In genomic region chrX:71946631-71947030, GRCm38 (mm10) we compare ENCODE assay signal across 9 mouse cellular contexts. TPM values are rescaled to one million over a fixed set of nuclear protein-coding genes. Genes with fewer than 3 reads are reported as not detected.
DNase-seq lines count a peak whose midpoint lies in the region; ATAC-seq and TF ChIP-seq lines count a peak whose summit lies in the region.
"Had no signal": no experiment of that assay in that cellular context is flagged by ENCODE, and none has a peak within 500 bp of the region (broad histone marks: within the 10 kb centered on the region; RNA-seq: fewer than 3 reads in every experiment).

No protein-coding gene starts in this region.

- no peak overlapping the region for H3K4me3 ChIP-seq in forebrain, embryonic 10.5 days
- no peak overlapping the region for H3K4me3 ChIP-seq in forebrain, embryonic 16.5 days (replicated peaks; ENCODE audit: low read length)
- no peak overlapping the region for H3K4me3 ChIP-seq in liver, embryonic 14.5 days (ENCODE audit: insufficient read depth in 1 of 2, low read depth in 2 of 2, low read length in 2 of 2)
- H3K4me3 ChIP-seq in stomach, postnatal 0 days (ENCODE audit: low read depth, low read length) = no peak overlapping the region

- TF ChIP-seq EP300 in liver, embryonic 14.5 days (IDR thresholded peaks at IDR 0.05; ENCODE audit: low read depth) = no peak
- no peak for TF ChIP-seq EP300 in stomach, postnatal 0 days (optimal IDR thresholded peaks at IDR 0.05)

- 15% methylated on average over 3 of the region's 3 CpGs for WGBS in forebrain, embryonic 10.5 days
- WGBS in forebrain, embryonic 16.5 days = 12% methylated on average over 3 of the region's 3 CpGs
- WGBS in liver, embryonic 14.5 days (ENCODE audit: insufficient replicate concordance) = 16% methylated on average over 3 of the region's 3 CpGs
- 27% methylated on average over 3 of the region's 3 CpGs for WGBS in stomach, postnatal 0 days

- H3K9me3 ChIP-seq in forebrain, embryonic 10.5 days = no peaks in the 10 kb centered on the region
- no peaks in the 10 kb centered on the region for H3K9me3 ChIP-seq in forebrain, embryonic 16.5 days (ENCODE audit: control insufficient read depth, low read length)
- no peaks in the 10 kb centered on the region for H3K9me3 ChIP-seq in liver, embryonic 14.5 days (ENCODE audit: control insufficient read depth, low read length)
- no peaks in the 10 kb centered on the region for H3K9me3 ChIP-seq in stomach, postnatal 0 days (ENCODE audit: control insufficient read depth, low read length)

- H3K36me3 ChIP-seq in forebrain, embryonic 10.5 days (replicated peaks) = no peaks in the 10 kb centered on the region
- H3K36me3 ChIP-seq in forebrain, embryonic 16.5 days (ENCODE audit: control insufficient read depth, insufficient read depth) = no peaks in the 10 kb centered on the region
- no peaks in the 10 kb centered on the region for H3K36me3 ChIP-seq in liver, embryonic 14.5 days (replicated peaks; ENCODE audit: control insufficient read depth, insufficient read depth, low read depth)
- no peaks in the 10 kb centered on the region for H3K36me3 ChIP-seq in stomach, postnatal 0 days (ENCODE audit: control insufficient read depth, insufficient read depth, low read length)

- peak; percentile 57 for TF ChIP-seq CTCF in liver, embryonic 14.5 days (IDR thresholded peaks at IDR 0.05; ENCODE audit: low read depth)
- peak; percentile 72 for TF ChIP-seq CTCF in stomach, postnatal 0 days (IDR thresholded peaks at IDR 0.05; ENCODE audit: low read depth)

- no peak overlapping the region for H3K27ac ChIP-seq in forebrain, embryonic 10.5 days
- no peak overlapping the region for H3K27ac ChIP-seq in forebrain, embryonic 16.5 days (ENCODE audit: low read length)
- H3K27ac ChIP-seq in liver, embryonic 14.5 days = no peak overlapping the region
- no peak overlapping the region for H3K27ac ChIP-seq in stomach, postnatal 0 days (replicated peaks)

- peak; percentile 24 for DNase-seq in forebrain, embryonic 10.5 days (ENCODE audit: extremely low spot score, low spot score)
- DNase-seq in urinary bladder, postnatal 14 days (ENCODE audit: low spot score) = peak; percentile 27
- DNase-seq in urinary bladder, postnatal 10 days (ENCODE audit: low spot score) = no peak
- DNase-seq in embryo, embryonic 10 days (ENCODE audit: low spot score) = peak; percentile 72
- peak; percentile 67 for DNase-seq in heart, postnatal 4 days
- no peak for DNase-seq in liver, embryonic 14.5 days (ENCODE audit: low read depth in 3 of 3, low spot score in 3 of 3)
- peak; percentile 37 for DNase-seq in stomach, postnatal 0 days (ENCODE audit: low spot score)

- H3K27me3 ChIP-seq in forebrain, embryonic 10.5 days (ENCODE audit: poor library complexity, severe bottlenecking) = peaks cover 22% of the 10 kb centered on the region
- no peaks in the 10 kb centered on the region for H3K27me3 ChIP-seq in forebrain, embryonic 16.5 days (replicated peaks; ENCODE audit: control insufficient read depth, insufficient read depth, low read length)
- H3K27me3 ChIP-seq in liver, embryonic 14.5 days (ENCODE audit: control insufficient read depth, insufficient read depth, low read length) = no peaks in the 10 kb centered on the region
- no peaks in the 10 kb centered on the region for H3K27me3 ChIP-seq in stomach, postnatal 0 days (ENCODE audit: control insufficient read depth, insufficient read depth, low read length)

- no peak overlapping the region for H3K4me2 ChIP-seq in forebrain, embryonic 16.5 days (ENCODE audit: low read length)
- no peak overlapping the region for H3K4me2 ChIP-seq in liver, embryonic 14.5 days (ENCODE audit: low read depth)
- no peak overlapping the region for H3K4me2 ChIP-seq in stomach, postnatal 0 days (replicated peaks; ENCODE audit: low read depth)

- no peaks in the 10 kb centered on the region for H3K4me1 ChIP-seq in forebrain, embryonic 10.5 days
- no peaks in the 10 kb centered on the region for H3K4me1 ChIP-seq in forebrain, embryonic 16.5 days (replicated peaks; ENCODE audit: control insufficient read depth, insufficient read depth, low read length)
- no peaks in the 10 kb centered on the region for H3K4me1 ChIP-seq in liver, embryonic 14.5 days (replicated peaks; ENCODE audit: control insufficient read depth in 2 of 2, insufficient read depth in 2 of 2, low read length in 1 of 2)
- H3K4me1 ChIP-seq in stomach, postnatal 0 days (replicated peaks; ENCODE audit: control insufficient read depth, insufficient read depth) = no peaks in the 10 kb centered on the region

- ATAC-seq in forebrain, embryonic 16.5 days = no peak
- no peak for ATAC-seq in liver, embryonic 14.5 days (ENCODE audit: insufficient read depth)
- no peak for ATAC-seq in stomach, postnatal 0 days (ENCODE audit: low FRiP score, low TSS enrichment)

- H3K9ac ChIP-seq in forebrain, embryonic 16.5 days (replicated peaks; ENCODE audit: low read depth, low read length) = no peak overlapping the region
- H3K9ac ChIP-seq in liver, embryonic 14.5 days (replicated peaks) = no peak overlapping the region
- no peak overlapping the region for H3K9ac ChIP-seq in stomach, postnatal 0 days (ENCODE audit: low read length)

RNA-seq across cellular contexts. Expression of gene Prrg3, which starts 15.8 kb away (rescaled TPM):
- 7.1 and 7.6 TPM in 2 replicates for polyA plus RNA-seq in forebrain, embryonic 10.5 days (2016; fragmentation: Nextera tagmentation; extraction: Ambion mirVana)
- polyA plus RNA-seq in forebrain, embryonic 16.5 days (2015; fragmentation: Nextera tagmentation; extraction: Ambion mirVana) = 8.9 and 10.4 TPM in 2 replicates
- 10 to 100 TPM; 24.9 to 30.9 TPM for total RNA-seq in heart, postnatal 4 days (2021)
- polyA plus RNA-seq in liver, embryonic 14.5 days (2012; rRNA removed) = 0.75 and 1.0 TPM in 2 replicates
- polyA plus RNA-seq in liver, embryonic 14.5 days (2014; fragmentation: Nextera tagmentation; extraction: Ambion mirVana) = 0.51 and 0.53 TPM in 2 replicates
- 2.2 and 2.4 TPM in 2 replicates for polyA plus RNA-seq in stomach, postnatal 0 days (2015; fragmentation: Nextera tagmentation; extraction: Ambion mirVana)

RNA-seq across cellular contexts. Expression of gene Gm1141, which starts 25.8 kb away (rescaled TPM):
- 0.26 TPM in 1 of 2 replicates, not detected in the other for polyA plus RNA-seq in forebrain, embryonic 10.5 days (2016; fragmentation: Nextera tagmentation; extraction: Ambion mirVana)
- polyA plus RNA-seq in forebrain, embryonic 16.5 days (2015; fragmentation: Nextera tagmentation; extraction: Ambion mirVana) = 0.25 and 0.32 TPM in 2 replicates
- total RNA-seq in heart, postnatal 4 days (2021) = under 1 TPM in 1 of 2 experiments, not detected in 1; 0.43 TPM
- polyA plus RNA-seq in liver, embryonic 14.5 days (2012; rRNA removed) = 0.12 and 0.15 TPM in 2 replicates
- polyA plus RNA-seq in liver, embryonic 14.5 days (2014; fragmentation: Nextera tagmentation; extraction: Ambion mirVana) = not detected in 2 replicates
- not detected in 2 replicates for polyA plus RNA-seq in stomach, postnatal 0 days (2015; fragmentation: Nextera tagmentation; extraction: Ambion mirVana)

RNA-seq across cellular contexts. Expression of gene Fate1, which starts 26.2 kb away (rescaled TPM):
- polyA plus RNA-seq in forebrain, embryonic 10.5 days (2016; fragmentation: Nextera tagmentation; extraction: Ambion mirVana) = not detected in 2 replicates
- not detected in 2 replicates for polyA plus RNA-seq in forebrain, embryonic 16.5 days (2015; fragmentation: Nextera tagmentation; extraction: Ambion mirVana)
- total RNA-seq in heart, postnatal 4 days (2021) = not detected
- not detected in 2 replicates for polyA plus RNA-seq in liver, embryonic 14.5 days (2012; rRNA removed)
- not detected in 2 replicates for polyA plus RNA-seq in liver, embryonic 14.5 days (2014; fragmentation: Nextera tagmentation; extraction: Ambion mirVana)
- not detected in 2 replicates for polyA plus RNA-seq in stomach, postnatal 0 days (2015; fragmentation: Nextera tagmentation; extraction: Ambion mirVana)
- total RNA-seq: layer of hippocampus, adult 18-20 months had no signal

RNA-seq across cellular contexts. Expression of gene Cnga2, which starts 45.0 kb away (rescaled TPM):
- polyA plus RNA-seq in forebrain, embryonic 10.5 days (2016; fragmentation: Nextera tagmentation; extraction: Ambion mirVana) = 0.07 and 0.10 TPM in 2 replicates
- polyA plus RNA-seq in forebrain, embryonic 16.5 days (2015; fragmentation: Nextera tagmentation; extraction: Ambion mirVana) = 0.11 and 0.27 TPM in 2 replicates
- under 1 TPM; 0.16 to 0.79 TPM for total RNA-seq in heart, postnatal 4 days (2021)
- 0.02 TPM in 2 replicates for polyA plus RNA-seq in liver, embryonic 14.5 days (2012; rRNA removed)
- polyA plus RNA-seq in liver, embryonic 14.5 days (2014; fragmentation: Nextera tagmentation; extraction: Ambion mirVana) = 0.08 TPM in 1 of 2 replicates, not detected in the other
- polyA plus RNA-seq in stomach, postnatal 0 days (2015; fragmentation: Nextera tagmentation; extraction: Ambion mirVana) = 0.07 and 0.15 TPM in 2 replicates

Comparison
In these comparisons a context has a peak if more than half of its experiments do, and no peak if none do; other contexts are left out.
1. DNase-seq: peak in forebrain, embryonic 10.5 days (single experiment), urinary bladder, postnatal 14 days (single experiment), embryo, embryonic 10 days (single experiment), heart, postnatal 4 days (single experiment) and stomach, postnatal 0 days (single experiment); none in urinary bladder, postnatal 10 days (single experiment) and liver, embryonic 14.5 days (0 of 3).